Mouse (Mus musculus) cerebellum, adult 11-12 months (tissue): Measurements from ENCODE around the gene Nr2c2.
"Not testable (repeated sequence)": the region's sequence is repeated elsewhere in the genome, so short reads cannot be mapped to it uniquely, and the experiment has no call there.

Experiments
- DNase-seq: peaks from one replicate; pipeline ENCODE4 v3.0.0; 2022

Nr2c2 gene

DNA sequence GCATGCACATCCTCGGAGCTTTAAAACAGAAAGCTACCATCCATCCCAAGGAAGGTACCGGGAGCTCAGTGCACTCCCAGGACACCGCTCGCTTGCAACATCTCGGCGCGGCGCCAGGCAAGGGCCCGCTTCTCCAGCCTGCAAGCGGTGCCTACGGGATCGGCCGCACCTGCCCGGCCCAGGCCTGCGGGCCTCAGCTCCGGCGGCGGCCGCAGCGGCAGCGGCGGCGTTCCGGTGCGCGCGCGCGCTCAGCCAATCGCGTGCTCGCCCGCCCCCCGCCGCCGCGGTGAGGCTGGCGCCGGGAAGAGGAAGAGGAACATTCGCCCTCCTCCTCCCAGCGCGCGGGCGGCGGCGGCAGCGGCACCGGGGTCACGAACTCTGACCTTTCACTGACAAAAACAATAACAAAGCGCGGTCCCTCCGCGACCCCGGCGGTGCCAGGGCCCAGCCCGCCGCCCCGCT is at the start of gene Nr2c2:
Gene Nr2c2, plus strand, starts transcription at position 261 of the 462 bp plus-strand sequence.
- peak; percentile 92 for DNase-seq

DNA sequence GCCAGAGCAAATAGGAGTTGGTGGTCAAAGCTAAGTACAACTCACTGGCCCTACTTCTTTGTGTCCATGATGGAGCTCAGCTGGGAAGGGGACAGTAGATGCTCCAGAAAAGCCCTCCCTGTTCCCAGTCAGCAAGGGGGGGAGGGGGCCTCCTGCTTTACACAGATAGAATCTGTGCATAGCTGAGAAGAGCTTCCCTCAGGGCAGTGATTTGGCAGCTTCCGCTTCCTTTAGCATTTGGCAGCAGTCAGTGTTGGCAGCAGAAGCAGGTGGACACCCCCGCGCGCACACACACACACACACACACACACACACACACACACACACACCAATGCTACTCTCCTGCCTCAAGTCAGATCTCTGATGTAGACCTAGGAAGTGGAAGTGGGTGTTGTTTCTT is 49.1 kb upstream of the Nr2c2 start:
- DNase-seq = peak; percentile 11

DNA sequence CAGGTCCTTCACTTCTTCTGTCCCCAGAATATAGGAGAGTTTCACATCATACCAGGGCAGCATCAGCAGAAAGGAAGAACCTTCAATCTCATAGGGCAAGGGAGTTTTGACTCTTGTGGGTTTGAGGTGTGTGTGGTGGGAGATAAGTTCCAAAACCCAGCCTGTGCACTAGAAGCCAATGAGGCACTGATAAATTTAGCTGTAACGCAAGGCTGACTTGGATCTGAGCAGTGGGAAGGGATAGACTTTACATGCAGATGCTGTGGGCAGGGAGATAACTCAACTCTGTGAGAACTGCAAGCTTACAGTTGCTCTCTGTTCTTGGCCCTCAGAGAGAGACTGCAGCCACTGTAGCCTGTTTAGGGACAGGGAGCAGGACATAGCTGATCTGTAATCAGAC is 48.3 kb upstream of the Nr2c2 start:
- DNase-seq = no peak

DNA sequence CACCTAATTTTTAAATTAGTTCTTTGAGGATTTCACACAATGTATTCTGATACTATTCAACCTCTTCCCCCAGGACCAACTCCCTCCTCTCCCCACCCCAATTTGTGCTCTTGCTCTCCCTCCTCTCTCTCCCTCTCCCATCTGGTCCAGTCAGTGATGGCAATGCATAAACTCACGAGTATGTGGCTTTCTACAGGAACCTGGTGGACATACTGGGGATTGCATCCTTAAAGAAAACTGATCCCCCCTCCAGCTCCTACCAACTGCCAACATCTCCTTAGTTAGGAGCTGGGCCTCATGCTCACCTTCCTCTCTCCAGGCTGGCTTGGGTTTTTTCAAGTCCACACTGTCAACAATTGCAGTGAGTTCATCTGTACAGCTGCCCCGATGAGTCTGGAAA is 33.4 kb upstream of the Nr2c2 start:
- DNase-seq = no peak

DNA sequence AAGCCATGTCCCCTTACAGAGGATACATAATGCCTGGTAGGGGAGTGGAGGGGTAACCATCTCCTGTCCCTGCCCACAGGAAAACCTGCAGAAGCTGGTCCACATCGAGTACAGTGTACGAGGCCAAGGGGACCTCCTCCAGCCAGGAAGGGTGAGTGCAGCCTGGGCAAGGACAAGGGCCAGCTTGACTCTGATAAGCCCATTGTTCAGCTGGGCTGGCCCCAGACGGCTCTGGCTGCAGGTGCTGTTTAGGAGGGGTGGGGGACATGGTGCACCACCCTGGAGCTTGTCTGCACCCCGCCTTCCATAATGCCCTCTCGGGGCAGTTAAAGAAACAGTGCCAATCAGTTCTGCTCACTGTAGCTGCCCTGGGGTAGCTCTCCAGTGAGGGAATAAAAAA is 29.5 kb upstream of the Nr2c2 start:
- no peak for DNase-seq

DNA sequence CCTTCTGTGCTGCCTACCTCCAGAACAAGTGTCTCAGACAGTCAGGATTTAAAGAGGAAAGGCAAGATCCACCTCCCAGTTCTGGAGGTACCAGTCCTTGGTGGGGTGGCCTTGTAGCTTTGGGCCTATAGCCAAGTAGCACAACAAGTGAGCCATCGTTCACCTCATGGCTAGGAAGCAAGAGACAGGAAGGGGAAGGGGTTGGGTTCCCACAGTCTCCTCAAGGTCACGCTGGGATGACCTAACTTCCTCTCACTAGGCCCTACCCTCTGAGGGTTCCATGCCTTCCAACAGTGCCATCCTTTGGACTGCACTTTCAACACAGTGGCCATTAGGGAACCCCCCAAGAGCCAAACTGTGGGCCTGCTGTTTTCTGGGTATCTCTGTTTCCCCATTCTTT is 27.7 kb upstream of the Nr2c2 start:
- no peak for DNase-seq

DNA sequence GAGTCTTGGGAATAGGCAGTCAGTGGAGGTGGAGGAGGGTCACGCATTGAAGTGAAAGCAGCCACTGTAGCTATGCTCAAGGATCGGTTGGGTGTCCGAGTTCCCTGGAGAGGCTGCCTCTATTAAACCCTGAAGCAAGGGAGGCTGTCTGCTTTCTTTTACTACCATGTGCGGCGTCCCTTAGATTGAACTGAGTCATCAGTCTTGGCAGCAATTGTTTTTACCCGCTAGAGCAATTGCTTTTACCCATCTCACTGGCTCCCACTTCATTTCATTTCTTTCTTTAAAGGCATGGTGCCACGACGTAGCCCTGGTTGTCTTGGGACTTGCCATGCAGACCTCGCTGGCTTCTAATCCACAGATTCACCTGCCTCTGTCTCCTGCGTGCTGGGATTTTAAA is 27.1 kb upstream of the Nr2c2 start:
- no peak for DNase-seq

DNA sequence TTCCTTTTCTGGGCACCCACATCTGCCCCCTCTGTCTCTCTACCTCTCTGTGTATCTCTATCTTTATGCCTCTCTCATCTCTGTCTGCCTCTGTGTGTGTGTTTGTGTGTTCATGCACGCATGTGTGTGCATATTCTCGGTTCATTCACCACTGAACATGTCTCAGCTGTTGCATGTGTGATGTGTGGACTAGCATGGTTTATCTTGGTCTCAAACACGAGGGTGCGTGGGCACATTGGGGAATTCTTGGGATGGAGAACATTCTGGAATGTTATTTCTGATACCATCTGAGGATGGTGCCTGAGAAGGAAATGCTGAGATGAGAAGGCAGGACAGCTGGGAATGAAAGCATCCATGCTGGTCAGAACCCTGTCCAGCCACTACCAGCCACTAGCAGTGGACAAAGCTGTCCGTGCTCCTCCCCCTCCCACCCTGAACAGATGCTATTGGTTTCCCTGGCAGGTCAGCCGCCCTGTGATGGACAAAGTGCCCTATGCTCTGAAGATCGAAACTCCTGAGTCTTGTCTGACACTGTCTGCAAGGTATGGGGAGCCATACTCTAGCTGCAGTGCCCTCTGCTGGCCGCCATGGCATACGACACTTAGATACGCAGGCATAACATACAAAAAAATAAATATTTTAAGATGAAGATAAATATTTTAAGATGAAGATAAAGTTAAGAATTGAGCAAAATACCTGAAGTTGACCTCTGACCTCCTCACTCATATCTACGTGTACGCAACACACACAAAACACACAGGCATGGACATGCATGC is 25.3 kb upstream of the Nr2c2 start:
- DNase-seq = no peak

DNA sequence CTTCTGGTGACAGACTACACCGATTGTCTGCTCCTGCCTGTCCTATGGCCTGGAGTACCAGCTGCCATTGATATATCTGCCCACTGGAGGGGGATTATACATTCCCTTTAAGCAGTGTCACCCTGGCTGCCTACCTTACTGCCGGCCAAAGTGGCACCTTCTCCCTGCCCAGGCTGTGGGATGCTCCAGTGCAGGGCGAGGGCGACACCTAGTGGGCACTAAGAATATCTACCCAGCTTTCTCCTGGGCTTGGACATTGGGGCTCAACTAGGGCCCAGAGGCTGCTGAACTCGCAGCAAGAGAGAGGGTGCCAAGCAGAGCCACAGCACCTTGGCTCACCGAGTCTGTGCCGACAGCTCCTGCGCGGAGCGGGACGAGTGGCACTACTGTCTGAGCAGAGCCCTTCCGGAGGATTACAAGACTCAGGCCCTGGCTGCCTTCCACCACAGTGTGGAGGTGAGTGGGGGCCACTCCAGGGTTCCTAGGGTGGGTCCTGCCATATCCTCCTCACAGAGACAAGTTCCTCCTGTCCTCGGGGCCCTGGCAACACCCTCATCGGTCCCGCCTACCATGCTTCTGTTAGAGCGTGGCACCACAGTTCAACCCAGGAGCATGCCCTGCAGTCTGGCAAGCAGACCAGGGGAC is 23.9 kb upstream of the Nr2c2 start:
- peak; percentile 58 for DNase-seq

DNA sequence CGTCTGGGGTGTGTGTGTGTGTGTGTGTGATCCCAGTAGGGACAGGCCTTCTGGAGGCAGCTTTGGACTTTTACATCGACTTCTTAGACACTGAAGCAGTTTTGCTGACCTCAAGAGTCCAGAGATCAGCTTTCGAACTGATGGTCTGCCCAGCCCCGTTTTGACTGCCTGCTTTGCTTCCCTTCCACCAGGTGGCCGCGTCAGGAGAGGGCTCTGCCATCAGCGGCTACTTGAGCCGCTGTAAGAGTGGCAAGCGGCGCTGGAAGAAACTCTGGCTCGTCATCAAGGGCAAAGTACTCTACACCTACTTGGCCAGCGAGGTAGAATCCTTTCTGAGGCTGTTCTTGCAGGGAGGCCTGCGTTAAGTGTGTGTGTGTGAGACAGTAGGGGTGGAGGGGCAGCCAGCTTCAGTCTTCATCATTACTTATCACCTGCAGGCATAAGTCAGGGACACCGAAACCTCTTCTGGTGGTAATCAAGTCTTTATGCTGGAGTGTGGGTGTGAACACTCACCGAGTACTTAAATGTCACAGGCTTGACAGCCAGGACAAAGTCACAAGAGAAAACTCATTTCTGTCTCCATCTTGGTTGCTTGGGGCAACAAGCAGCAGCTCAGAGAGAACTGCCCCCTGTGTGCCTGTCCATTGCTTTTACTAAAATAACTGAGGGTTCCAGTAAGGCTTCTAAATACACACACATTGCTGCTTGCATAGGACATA is 19.9 kb upstream of the Nr2c2 start:
- no peak for DNase-seq

DNA sequence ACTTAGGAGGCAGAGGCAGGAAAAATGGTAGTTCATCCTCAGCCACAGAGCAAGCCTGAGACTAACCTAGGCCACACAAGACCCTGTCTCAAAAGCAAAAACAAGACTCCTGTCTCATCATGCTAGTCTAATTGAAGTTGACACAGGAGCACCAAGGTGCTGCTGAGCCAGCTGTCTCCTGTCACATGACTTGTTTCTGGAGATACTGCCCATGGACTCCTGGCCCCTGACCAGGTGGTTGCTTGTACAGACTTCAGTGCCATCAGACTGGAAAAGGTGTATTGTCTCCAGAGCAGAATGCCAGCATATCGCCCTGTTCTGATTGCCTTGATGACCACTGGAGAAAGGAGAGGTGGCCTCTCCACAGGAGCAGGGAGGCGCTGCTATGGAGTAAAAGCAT is 10.5 kb upstream of the Nr2c2 start:
- DNase-seq = no peak

DNA sequence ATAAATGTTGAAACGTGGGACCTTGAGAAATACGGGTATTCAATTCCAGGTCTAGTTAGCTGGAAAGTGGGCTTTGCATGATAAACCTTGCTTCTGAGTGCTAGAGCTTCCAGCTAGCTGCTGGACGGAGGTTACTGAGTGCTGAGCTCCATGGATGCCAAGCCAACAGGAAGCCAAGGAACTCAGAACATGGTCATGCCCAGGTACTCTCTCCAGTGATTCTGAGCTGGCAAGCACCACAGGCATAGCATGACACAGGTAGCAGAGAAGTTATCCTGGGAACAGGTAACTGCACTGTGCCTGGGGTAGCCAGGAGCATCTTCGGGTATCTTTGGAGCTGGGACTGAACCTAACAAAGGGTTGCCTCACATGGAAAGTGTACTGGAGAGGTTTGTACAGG is 8.4 kb upstream of the Nr2c2 start:
- DNase-seq = no peak

DNA sequence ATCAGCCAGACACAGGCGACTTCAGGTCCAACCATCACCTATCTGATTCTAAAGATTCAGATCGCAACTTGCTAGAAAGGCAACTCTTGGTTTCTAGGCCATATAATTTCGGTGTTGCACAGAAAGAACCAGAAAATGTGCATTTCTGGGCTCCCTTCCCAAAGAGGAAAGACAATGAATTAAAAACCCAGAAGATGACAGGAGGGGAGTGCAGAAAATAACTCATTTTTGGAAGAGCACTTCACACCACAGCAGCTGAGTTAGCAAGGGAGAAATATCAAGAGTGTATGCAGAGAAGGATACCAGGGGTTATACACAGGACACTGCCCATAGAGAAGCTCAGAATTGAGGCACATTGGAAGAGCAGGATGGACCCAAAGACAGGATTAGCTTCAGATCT is 6.3 kb upstream of the Nr2c2 start:
- DNase-seq = no peak

DNA sequence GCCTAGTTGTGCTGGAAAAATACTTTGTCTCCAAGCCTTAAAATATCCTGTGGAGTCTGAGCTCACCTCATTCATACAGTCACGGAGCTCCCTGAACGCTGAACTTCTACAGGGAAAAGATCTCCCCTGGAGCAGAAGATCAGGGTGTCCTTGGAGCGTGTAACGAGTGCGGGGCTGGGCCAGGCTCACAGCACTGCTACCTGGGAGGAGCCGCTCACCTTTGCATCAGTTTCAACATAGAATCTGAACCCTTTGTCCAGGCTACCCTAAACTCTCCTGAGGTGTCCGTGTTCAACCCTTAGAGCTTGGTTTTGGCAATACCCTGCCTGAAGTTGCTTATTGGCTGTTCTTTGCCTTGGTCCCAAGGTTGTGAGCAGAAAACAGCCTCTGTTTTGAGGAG is 2.0 kb upstream of the Nr2c2 start:
- DNase-seq = not testable (repeated sequence)

DNA sequence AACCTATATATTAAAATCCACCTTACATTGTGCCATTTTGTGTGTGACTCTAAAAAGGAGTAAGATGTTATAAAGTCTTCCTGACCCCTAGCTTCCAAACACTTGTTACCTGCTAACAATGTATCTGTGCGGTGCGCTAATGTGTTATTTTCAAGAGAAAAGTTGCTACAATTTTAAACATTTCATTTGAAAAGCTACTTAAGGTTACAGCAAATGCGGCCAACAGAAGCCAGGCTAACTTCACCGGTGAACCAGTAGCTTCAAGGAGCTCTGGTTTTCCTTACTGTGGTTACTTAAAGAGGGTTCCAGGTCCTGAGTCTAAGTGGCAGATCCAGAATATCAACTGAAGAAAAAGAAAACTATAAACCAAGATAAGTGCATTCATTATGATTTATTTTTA is 1.2 kb upstream of the Nr2c2 start:
- DNase-seq = no peak

DNA sequence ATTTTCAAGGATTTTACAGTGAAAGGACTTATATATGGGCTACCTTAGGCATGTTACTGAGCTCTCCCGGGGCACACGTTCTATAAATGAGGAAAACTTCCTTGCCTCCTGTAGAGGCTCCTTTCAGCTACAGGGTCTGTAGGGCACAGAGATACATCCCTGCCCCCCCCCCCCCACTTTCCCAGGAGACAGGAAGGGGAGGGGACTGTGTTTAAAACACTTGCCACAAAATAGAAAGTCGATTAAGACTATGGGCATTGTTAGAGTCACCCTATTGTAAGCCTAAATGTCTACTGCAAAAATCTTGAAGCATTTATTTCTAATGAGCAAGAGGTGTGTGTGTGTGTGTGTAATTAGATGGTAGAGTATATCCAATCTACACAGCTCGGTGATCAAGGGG is 693 bp upstream of the Nr2c2 start:
- no peak for DNase-seq

DNA sequence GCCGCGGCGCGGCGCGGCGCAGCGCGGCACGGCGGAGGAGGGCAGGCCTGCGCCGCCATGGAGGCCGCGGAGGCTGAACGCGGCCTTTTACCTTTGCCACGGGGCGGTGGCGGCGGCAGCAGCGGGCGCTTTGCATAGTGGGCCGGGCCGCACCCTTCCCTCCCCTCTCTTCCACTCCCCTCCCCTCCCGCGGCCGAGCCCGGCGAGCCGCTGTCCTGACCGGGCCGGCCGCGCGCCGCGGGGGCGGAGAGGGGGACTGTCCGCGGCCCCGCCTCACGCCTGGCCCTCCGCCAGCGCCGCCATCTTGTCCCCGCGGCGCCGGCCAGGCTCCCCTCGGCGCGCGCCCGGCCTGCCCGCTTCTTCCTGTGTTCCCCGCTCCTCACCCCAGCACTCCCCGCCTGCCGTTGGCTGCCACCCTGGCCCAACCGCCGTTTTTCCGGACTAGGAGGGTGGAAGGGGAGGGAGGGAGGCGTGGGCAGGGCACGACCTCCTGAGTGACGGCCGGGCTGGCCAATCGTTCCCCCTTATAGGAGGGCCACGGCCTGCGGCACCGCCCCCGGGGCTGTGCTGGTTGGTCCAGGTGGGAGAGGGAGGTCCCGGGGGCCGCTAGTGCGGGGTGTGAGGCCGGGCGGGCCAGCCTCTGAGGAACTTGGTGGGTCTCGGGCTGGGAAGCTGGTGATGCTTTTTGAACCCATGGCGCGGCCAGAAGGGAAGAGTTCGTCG is 738 bp downstream of the Nr2c2 start:
- peak; percentile 99 for DNase-seq

DNA sequence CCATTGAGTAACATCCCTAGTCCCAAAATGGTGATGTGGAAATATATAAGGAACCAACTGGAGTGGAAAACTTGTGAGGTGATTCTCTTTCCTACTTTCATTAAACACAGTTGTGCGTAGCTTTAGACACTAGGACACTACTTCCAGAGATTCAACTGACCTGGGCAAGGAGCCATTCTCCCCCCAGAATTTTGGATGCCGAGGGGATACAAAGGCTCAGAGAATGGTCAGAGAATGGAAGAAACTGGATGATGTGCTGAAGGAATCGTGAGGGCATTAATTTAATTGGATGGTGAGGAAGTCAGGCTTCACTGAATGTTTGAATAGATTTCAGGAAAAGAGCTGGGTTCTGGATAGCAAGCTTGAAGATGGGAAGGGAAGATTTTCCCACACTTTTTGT is 1.5 kb downstream of the Nr2c2 start:
- DNase-seq = peak; percentile 45

DNA sequence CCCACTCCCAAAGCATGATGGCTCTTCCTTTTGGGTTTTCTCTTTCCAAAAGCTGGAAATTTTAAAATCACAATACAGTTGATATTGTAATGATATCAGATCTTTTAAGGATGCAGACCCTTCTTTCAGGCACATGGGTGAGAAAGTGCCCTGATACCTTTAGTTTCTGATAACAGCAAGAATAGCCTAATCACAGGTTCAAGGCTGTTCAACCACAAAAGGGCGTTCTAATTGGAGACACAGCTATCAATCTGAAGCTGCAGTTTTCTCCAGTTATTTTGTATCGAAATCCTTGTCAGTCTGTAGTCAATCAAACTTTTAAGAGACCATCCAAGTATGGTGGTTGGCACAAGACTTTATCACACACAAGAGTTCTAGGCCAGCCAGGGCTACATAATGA is 2.7 kb downstream of the Nr2c2 start:
- DNase-seq = no peak

DNA sequence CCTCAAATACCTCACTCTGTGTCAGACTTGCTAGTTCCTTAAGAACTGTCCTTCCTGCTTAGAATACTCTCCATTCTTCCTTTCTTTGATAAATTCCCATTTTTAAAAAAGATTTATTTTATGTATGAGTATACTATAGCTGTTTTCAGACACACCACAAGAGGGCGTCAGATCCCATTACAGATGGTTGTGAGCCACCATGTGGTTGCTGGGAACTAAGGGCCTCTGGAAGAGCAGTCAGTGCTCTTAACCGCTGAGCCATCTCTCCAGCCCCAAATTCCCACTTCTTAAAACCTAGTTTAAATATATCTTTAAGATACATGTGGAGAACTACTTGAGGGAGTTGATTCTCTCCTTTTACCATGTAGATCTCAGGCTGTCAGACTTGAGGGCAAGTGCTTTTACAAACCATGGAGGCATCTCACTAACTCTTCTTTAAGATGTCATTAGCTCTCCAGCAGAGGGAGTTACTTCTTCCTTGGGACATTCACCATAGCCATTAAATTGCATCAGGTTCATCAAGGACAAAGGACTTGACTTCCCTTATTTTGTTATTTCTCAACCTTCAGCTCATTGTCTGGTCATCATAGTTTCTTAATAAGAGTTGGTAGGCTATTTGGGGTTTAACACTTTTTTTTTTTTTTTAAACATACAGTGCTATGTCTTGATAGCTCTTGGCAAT is 9.6 kb downstream of the Nr2c2 start:
- no peak for DNase-seq

DNA sequence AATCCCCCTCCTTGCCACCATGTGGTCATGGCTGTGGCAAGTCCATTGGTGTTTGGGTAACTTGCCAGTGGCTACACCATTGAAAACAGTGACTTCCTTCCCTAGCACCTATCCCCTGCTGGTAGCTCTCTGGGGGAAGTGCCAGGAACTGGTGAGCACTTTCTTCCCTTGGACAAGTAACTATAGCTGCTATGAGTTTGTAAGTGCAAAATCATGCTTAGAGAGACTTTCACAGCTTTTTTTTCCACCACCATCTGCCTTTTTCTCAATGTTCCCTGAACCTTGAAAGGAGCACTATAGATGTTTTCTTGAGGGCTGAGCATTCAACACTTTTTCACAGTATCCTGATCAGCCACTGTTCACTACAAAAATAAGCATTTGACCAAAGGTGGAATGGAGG is 33.4 kb downstream of the Nr2c2 start:
- no peak for DNase-seq

DNA sequence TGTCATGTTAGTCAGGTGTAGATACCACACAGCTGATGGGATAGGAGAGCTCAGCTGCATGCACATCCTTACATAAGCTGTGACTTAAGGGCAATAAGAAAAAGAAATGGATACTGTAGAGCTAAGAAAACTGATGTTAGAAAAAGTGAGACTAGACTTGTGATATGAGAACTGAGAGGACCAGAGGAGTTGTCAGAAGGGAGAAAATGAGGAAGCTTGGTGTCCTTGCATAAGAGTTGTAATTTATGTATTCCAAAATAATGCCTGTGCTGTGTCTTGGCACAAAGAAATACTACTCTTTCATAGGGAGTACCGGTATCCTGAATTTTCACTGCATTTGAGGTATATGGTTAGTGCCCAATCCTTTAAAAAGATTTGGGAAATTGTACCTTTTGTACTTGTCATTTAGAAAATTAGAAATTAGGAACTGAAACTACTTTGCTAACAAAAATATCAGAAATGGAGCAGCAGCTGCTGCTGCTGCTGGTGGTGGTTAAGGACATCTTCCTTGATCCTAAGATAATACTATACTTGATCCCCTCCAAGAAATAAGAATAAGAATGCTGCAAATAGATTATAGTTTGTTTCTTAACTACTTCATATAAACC is 35.8 kb downstream of the Nr2c2 start:
- DNase-seq = no peak
